Mouse (Mus musculus) megakaryocyte, embryonic 14.5 days (primary cell): ENCODE measurements around the gene Pak6. TPM values are rescaled to one million over a fixed set of nuclear protein-coding genes. Genes with fewer than 3 reads are reported as not detected.

Experiments used
- H3K27me3 ChIP-seq: replicated peaks from 2 replicates; pipeline ENCODE3; 2012; ENCODE audit warnings: inconsistent platforms
- H3K36me3 ChIP-seq: replicated peaks from 2 replicates; pipeline ENCODE3; 2012; ENCODE audit warnings: low read length, inconsistent platforms, mixed read lengths
- H3K4me1 ChIP-seq: 2 replicates; pipeline ENCODE4 v1.6.1; 2012; ENCODE audit warnings: inconsistent platforms
- H3K4me3 ChIP-seq: replicated peaks from 2 replicates; pipeline ENCODE3; 2012; ENCODE audit warnings: moderate library complexity, mild to moderate bottlenecking, inconsistent platforms
- H3K9me3 ChIP-seq: 2 replicates; pipeline ENCODE4 v1.6.1; 2012; ENCODE audit warnings: inconsistent platforms
- FLI1 ChIP-seq: IDR thresholded peaks from 2 replicates; pipeline ENCODE4 v1.6.1; 2012; ENCODE audit warnings: low read length, inconsistent platforms, mixed read lengths
- GATA1 ChIP-seq: IDR thresholded peaks from 3 replicates; pipeline ENCODE4 v1.6.1; 2012; ENCODE audit warnings: mixed read lengths, low read length, inconsistent platforms, borderline replicate concordance
- polyA plus RNA-seq: library from polyadenylated mRNA; stranded (reverse); fragments of >175 nt; gene quantifications from 2 replicates; pipeline ENCODE4 v1.2.3, GENCODE M21; 2012; ENCODE audit warnings: low replicate concordance; ENCODE audit not compliant: insufficient read depth

Pak6 gene
- polyA plus RNA-seq, 1 experiment: 8.5 TPM

DNA sequence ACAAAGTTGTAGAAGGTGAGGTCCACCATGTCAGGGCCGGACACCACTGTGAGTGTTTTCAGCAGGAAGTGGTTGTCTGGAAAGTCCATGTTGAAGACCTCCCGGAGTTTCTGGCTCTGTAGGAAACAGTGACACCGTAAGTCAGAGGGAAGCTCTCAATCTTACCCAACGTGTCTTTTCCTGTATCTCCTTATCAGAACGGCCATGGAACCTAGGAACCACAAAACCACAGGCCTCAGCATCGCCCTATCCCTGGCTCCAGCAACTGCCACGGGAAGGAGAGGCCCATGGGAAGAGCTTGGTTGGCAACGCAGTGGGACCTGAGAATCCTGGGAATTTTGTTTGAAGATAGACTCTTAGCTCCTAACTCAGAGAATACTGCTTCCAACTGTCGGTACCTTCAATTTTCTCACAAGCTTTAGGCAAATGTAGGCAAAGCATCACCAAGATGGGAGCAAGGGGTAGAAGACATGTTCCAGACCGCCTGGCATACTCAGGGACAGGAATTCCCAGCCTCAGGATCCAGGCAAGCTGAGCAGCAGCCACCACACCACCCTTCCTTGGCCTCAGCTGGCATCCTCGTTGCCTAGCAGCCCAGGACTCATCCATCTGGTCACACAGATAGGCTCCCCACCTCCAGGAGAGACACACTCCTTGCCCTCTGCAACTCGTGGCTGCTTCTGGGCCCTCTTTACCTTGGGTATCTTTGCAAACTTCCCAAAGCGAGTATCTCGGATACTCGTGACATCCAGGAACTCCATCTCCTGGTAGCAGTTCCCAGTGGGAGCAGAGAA, 60.8 kb downstream of the Pak6 start:
- Histone ChIP-seq H3K9me3 (no peaks in the 10 kb centered on the region), H3K4me3 (peak overlapping the region; percentile 74), H3K36me3 (peaks cover 77% of the 10 kb centered on the region), H3K27me3 (no peaks in the 10 kb centered on the region), H3K4me1 (peaks cover 70% of the 10 kb centered on the region)
- peak; percentile 32; the same call in 1 of the 3 replicates for TF ChIP-seq GATA1
- no peak for TF ChIP-seq FLI1

GRCm38 (mm10) chr2:118725511-118725910, 62.4 kb downstream of the Pak6 start:
- H3K36me3 ChIP-seq: peaks cover 61% of the 10 kb centered on the region
- H3K9me3 ChIP-seq: no peaks in the 10 kb centered on the region
- no peaks in the 10 kb centered on the region for H3K27me3 ChIP-seq
- H3K4me3 ChIP-seq: peak overlapping the region; percentile 23
- TF ChIP-seq FLI1 (no peak), GATA1 (no peak)
- peaks cover 83% of the 10 kb centered on the region for H3K4me1 ChIP-seq

DNA sequence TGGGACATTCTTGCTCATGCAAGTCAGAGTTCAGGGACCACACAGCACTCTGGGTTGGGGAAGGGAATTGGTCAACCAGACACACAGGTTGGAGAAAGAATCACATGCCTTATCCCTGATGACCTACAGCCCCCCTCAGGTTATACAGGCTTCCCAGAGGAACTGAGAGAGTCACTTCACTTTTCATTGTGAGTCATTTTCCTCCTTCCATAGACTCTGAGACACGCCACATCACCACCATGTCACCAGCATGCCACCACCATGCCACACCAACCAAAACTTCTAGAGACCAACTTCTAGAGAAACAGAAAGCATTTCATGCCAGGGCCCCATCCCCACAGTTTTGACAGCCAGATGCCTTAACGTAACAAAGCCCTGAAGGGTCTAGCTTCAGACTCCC, 63.8 kb downstream of the Pak6 start:
- Histone ChIP-seq H3K9me3 (no peaks in the 10 kb centered on the region), H3K4me1 (peaks cover 92% of the 10 kb centered on the region), H3K4me3 (peak overlapping the region; percentile 90), H3K36me3 (peaks cover 49% of the 10 kb centered on the region), H3K27me3 (no peaks in the 10 kb centered on the region)
- no peak for TF ChIP-seq FLI1
- TF ChIP-seq GATA1: no peak

- Histone ChIP-seq H3K27me3 (peaks cover 2% of the 10 kb centered on the region), H3K36me3 (peaks cover 39% of the 10 kb centered on the region), H3K4me1 (peaks cover 84% of the 10 kb centered on the region), H3K4me3 (peak overlapping the region; percentile 90), H3K9me3 (no peaks in the 10 kb centered on the region)
- no peak for TF ChIP-seq GATA1
- no peak for TF ChIP-seq FLI1
Measured at GRCm38 (mm10) chr2:118727911-118728310, 64.8 kb downstream of the Pak6 start.

DNA sequence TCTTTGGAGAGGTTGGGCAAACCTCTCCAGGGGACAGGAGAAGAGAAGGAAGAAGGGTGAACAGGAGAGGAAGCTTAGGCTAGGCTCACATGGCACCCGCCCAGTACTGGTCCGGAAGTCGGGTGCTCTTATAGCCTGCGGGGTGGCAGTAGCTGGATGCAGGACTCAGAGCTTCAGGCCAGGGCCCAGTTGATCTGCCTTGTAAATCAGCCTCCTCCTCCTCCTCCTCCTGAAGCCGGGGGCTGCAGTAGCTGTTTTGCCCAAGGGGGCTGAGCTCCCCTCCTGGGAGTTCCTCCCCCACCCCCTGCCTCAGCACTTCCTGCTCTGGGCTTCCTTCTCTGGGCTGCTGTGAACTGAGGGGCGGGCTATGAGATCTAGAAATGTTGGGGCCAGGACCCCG, 65.2 kb downstream of the Pak6 start, which contains the start of gene Plcb2:
Gene Plcb2 (minus strand): TSS at position 102 of the 400 bp plus-strand sequence.
- peaks cover 80% of the 10 kb centered on the region for H3K4me1 ChIP-seq
- H3K4me3 ChIP-seq: peak within 1 kb of the TSS; percentile 90

DNA sequence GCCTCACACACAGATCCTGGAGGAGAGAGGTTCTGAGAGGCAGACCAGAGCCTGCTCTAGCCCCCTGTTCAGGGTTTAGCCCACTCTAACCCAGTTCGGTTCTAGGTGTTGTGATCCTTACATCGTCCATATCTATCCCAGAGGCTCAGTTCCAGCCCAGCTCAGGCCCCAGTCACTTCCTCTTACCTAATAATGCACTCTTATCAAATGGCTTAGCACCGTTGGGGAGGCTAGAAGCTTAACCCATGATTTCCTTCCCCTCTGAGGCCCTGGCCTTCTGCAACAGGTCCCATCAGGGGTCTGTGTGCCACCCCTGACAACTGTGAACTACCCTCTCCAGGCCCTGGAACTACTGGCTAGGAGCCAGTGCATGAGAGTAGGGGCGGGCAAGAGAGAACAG, 66.1 kb downstream of the Pak6 start:
- Histone ChIP-seq H3K4me1 (peaks cover 78% of the 10 kb centered on the region), H3K9me3 (no peaks in the 10 kb centered on the region), H3K36me3 (peaks cover 27% of the 10 kb centered on the region), H3K4me3 (peak overlapping the region; percentile 90), H3K27me3 (peaks cover 2% of the 10 kb centered on the region)
- TF ChIP-seq FLI1 (no peak), GATA1 (no peak)

More for the DNA sequence above, 65.2 kb downstream of the Pak6 start, which contains the start of gene Plcb2:
- Histone ChIP-seq H3K27me3 (peaks cover 2% of the 10 kb centered on the region), H3K9me3 (no peaks in the 10 kb centered on the region), H3K36me3 (peaks cover 35% of the 10 kb centered on the region)
- no peak for TF ChIP-seq GATA1

GRCm38 (mm10) chr2:118729816-118730621, 66.9 kb downstream of the Pak6 start:
- Histone ChIP-seq H3K9me3 (no peaks in the 10 kb centered on the region), H3K4me3 (no peak overlapping the region), H3K36me3 (peaks cover 18% of the 10 kb centered on the region), H3K27me3 (peaks cover 2% of the 10 kb centered on the region), H3K4me1 (peaks cover 70% of the 10 kb centered on the region)
- TF ChIP-seq GATA1 (no peak), FLI1 (no peak)

DNA sequence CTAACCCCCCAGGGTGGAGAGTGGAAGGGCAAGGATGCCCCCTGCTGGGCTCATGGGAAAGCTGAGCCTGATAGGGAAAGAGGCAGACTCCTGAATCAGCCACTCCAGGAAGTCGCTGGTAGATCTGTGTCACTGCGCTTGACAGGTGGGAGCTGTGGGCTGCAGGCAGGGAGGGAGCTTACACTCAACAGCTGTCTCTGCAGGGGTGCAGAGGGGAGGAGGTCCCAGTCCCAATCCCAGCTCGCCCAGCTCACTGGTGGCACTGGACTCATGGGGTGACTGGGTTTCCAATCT, 67.5 kb downstream of the Pak6 start:
- TF ChIP-seq GATA1 (no peak), FLI1 (no peak)
- Histone ChIP-seq H3K27me3 (peaks cover 2% of the 10 kb centered on the region), H3K4me1 (peaks cover 64% of the 10 kb centered on the region), H3K4me3 (peak overlapping the region; percentile 81), H3K36me3 (peaks cover 13% of the 10 kb centered on the region), H3K9me3 (no peaks in the 10 kb centered on the region)

DNA sequence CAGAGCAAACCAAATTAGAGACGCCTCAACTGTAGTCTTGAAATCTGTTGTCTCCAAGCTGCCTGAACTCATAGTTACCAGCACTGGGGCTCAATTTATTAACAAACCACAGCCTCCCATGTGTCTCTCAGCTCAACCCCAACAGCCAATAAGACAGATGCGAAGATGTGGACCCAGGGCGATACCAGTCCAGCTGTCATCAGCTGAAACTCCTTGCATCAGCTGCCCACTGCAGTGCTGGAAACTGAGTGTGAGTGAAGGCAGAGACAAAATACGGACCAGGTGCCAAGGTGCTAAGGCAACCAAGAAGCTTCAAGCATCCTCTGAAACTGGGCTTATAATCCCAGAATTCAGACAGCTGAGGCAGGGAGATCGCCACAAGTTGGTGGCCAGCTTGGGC, 68.9 kb downstream of the Pak6 start:
- TF ChIP-seq FLI1 (no peak), GATA1 (no peak)
- H3K4me3 ChIP-seq: no peak overlapping the region
- H3K27me3 ChIP-seq: peaks cover 2% of the 10 kb centered on the region
- no peaks in the 10 kb centered on the region for H3K9me3 ChIP-seq
- peaks cover 50% of the 10 kb centered on the region for H3K4me1 ChIP-seq
- no peaks in the 10 kb centered on the region for H3K36me3 ChIP-seq

DNA sequence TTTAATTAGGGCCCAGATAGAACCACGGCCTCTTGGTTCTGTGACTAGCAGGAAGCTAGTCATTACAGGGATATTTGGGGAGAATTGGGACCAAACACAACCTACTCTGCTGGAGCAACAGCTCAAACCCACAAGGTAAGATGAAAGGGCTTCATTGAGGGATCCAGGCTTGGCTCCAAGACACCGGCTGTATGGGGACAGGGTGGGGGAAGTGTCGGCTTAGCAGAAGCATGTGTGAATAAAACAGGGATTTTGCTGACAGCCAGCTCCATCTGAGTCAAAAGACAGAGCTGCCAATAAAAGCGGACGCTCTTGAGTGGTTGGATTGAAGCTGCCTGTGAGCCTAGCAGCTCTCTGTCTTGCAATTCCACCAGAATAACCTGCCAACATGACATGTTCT, 70.2 kb downstream of the Pak6 start:
- H3K4me1 ChIP-seq: peaks cover 37% of the 10 kb centered on the region
- no peaks in the 10 kb centered on the region for H3K36me3 ChIP-seq
- TF ChIP-seq GATA1: no peak
- no peak for TF ChIP-seq FLI1
- peaks cover 2% of the 10 kb centered on the region for H3K27me3 ChIP-seq
- no peak overlapping the region for H3K4me3 ChIP-seq
- H3K9me3 ChIP-seq: no peaks in the 10 kb centered on the region
